Mouse (Mus musculus): ENCODE data around the gene Mog.
A peak's percentile ranks its signal among the peaks of the same experiment; 100 is the strongest.
"Not testable (repeated sequence)": the region's sequence is repeated elsewhere in the genome, so short reads cannot be mapped to it uniquely, and the experiment has no call there.

The Mog gene

GRCm38 (mm10) chr17:37045611-37046311, 22.6 kb upstream of the Mog start, which contains the start of gene Gabbr1:
TSS of gene Gabbr1 (plus strand) at chr17:37045966.
- DNase-seq (ENCODE audit: low read depth in 1 of 2, low spot score in 2 of 2) = no peak

DNA sequence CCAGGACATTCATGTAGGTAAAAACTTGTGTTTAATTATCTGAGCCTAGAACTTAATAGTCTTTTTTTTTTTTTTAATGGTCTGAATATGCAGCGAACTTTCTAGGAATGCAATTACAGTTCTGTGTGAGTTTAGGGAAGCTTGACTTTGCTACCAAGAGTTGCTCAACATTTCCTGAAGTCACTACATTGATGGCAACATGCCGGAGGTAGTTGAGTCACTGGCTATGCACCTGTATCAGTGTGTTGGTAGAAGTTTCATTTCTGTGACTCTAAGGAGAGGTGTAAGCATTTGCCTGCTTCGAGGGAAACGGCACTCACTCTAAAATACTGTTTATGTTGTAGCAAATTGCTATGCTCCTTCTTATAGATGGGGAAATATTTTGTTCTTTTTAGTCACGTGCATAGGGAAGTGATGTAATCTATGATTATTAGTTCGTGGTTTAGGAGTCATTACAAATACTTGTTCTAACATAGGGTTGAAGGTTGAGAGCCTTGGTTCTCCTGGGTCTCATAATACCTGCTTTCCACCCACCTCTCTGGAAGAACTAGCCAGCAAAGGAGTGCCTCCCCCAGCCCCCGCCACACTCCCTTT, 21.6 kb upstream of the Mog start:
- peak in 1 of 2 experiments; percentile 23 for DNase-seq (ENCODE audit: low read depth in 1 of 2, low spot score in 2 of 2)

GRCm38 (mm10) chr17:37039127-37039894, 16.1 kb upstream of the Mog start:
- no peak for DNase-seq (ENCODE audit: low read depth in 1 of 2, low spot score in 2 of 2)

DNA sequence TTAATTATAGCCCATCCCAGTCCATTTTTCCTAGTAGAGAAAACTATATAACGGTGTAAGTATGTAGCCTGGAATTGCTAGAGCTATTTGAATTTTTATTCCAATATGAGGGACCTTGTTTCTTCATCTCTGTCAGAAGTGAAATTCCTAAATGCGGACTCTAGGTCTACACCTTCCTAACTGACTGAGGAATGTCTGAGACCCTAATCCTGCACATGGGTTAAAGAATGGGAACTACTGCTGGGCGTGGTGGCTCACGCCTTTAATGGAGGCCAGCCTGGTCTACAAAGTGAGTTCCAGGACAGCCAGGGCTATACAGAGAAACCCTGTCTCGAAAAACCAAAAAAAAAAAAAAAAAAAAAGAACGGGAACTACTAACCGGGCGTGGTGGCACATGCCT, 6.0 kb upstream of the Mog start:
- DNase-seq (ENCODE audit: low read depth in 1 of 2, low spot score in 2 of 2) = no peak

GRCm38 (mm10) chr17:37028683-37029120, 5.5 kb upstream of the Mog start:
- peak in 1 of 2 experiments; percentile 26 for DNase-seq (ENCODE audit: low read depth in 1 of 2, low spot score in 2 of 2)

- no peak for DNase-seq (ENCODE audit: low read depth in 1 of 2, low spot score in 2 of 2)
Observed at GRCm38 (mm10) chr17:37028212-37028611, 5.0 kb upstream of the Mog start.

DNA sequence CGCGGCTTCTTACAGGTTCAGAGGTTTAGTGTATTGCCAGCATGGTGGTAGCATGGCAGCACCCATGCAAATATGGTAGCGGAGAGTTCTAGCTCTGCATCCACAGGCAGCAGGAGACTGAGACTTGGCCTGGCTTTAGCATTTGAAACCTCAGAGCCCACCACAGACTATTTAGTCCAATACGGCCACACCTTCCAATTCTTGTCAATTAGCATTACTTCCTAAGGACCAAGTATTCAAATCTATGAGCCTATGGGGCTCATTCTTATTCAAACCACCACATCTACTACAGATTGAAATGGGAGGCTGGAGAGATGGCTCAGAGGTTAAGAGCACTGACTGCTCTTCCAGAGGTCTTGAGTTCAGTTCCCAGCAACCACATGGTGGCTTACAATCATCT, 4.3 kb upstream of the Mog start:
- DNase-seq (ENCODE audit: low read depth in 1 of 2, low spot score in 2 of 2) = no peak

- no peak for DNase-seq (ENCODE audit: low read depth in 1 of 2, low spot score in 2 of 2)
Observed at GRCm38 (mm10) chr17:37026425-37026824, 3.2 kb upstream of the Mog start.

DNA sequence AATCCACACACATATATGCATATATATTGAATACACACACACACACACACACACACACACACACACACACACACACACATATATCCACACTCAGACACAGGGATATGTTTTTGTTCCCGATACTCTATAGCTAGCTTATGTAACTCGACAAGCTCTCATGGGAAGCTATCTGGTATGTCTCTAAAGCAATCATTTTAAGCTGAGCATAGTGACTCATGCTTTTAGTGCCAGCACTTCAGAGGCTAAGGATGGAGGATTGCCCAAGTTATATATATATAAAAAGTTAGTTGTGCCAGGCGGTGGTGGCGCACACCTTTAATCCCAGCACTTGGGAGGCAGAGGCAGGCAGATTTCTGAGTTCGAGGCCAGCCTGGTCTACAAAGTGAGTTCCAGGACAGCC, 4.0 kb downstream of the Mog start:
- not testable (repeated sequence) for DNase-seq (ENCODE audit: low read depth in 1 of 2, low spot score in 2 of 2)

- DNase-seq (ENCODE audit: low read depth in 1 of 2, low spot score in 2 of 2) = no peak
Observed at GRCm38 (mm10) chr17:37018328-37018727, 4.9 kb downstream of the Mog start.

DNA sequence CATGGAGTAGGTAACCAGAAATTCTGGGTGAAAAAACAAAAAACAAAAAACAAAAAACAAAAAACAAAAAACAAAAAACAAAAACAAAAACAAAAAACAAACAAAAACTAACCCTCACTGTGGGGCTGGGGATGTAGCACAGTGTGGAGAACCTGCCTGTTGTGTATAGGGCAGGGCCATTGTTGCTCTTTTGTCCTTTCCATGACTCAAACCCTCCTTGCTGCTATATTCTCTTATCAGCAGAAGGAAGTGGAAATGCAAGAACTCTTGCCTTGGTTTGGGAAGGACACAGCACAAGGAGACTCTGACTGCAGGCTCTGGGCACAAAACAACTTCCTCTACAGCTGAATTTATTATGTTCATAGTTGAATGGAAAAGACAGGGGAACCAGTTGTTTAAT, 6.9 kb downstream of the Mog start:
- DNase-seq (ENCODE audit: low read depth in 1 of 2, low spot score in 2 of 2) = no peak

GRCm38 (mm10) chr17:37012141-37012540, 11.1 kb downstream of the Mog start:
- no peak for DNase-seq (ENCODE audit: low read depth in 1 of 2, low spot score in 2 of 2)

DNA sequence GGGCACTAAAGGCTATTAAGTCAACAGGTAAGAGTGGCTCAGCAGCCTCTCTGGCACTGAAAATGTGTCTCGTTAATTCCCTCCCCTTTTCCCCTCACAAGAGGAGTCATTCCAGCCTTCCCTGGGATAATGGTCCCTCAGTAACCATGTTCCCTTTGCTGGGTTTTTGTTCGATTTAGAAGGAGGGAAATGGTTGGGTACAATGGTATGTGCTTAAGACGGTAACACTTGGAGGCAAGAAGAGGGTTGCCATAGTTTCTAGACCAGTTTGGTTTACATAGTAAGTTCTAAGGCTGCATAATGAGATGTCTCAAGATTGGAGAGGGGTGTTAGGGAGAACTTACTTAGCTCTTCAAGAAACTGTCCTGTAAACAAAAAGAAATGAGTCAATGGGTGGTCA, 11.5 kb downstream of the Mog start:
- DNase-seq (ENCODE audit: low read depth in 1 of 2, low spot score in 2 of 2) = no peak

DNA sequence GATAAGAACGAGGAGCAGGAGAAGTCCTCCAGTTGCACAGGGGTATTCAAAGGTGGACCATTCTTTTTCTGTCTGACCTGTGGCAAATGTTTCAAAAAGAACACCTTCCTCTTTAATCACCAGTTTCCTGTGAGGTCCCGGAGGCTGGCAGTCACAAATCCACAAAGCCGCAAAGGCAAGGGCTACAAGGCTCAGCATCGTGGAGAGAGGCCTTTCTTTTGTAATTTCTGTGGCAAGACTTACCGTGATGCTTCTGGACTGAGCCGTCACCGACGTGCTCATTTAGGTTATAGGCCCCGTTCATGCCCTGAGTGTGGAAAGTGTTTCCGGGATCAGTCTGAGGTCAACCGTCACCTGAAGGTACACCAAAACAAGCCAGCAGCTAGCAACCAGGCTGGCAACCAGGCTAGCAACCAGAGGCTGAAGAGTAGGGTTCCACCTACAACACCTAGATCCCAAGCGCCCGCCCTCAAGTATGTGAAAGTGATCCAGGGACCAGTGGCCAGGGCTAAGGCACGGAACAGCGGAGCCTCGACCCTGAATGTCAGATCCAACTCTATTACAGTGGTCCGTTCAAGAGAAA, 13.6 kb downstream of the Mog start:
- no peak for DNase-seq (ENCODE audit: low read depth in 1 of 2, low spot score in 2 of 2)

- DNase-seq (ENCODE audit: low read depth in 1 of 2, low spot score in 2 of 2) = no peak
Observed at GRCm38 (mm10) chr17:37008161-37008560, 15.0 kb downstream of the Mog start.

- no peak for DNase-seq (ENCODE audit: low read depth in 1 of 2, low spot score in 2 of 2)
Observed at GRCm38 (mm10) chr17:37003366-37003765, 19.8 kb downstream of the Mog start.

- no peak for DNase-seq (ENCODE audit: low read depth in 1 of 2, low spot score in 2 of 2)
Observed at GRCm38 (mm10) chr17:37002364-37003330, 20.6 kb downstream of the Mog start.

- no peak for DNase-seq (ENCODE audit: low read depth in 1 of 2, low spot score in 2 of 2)
Observed at GRCm38 (mm10) chr17:37000863-37001262, 22.3 kb downstream of the Mog start, which contains the start of gene Zfp57. TSS of gene Zfp57 (plus strand) at chr17:37001163.

GRCm38 (mm10) chr17:36998477-36998876, 24.7 kb downstream of the Mog start:
- no peak for DNase-seq (ENCODE audit: low read depth in 1 of 2, low spot score in 2 of 2)

DNA sequence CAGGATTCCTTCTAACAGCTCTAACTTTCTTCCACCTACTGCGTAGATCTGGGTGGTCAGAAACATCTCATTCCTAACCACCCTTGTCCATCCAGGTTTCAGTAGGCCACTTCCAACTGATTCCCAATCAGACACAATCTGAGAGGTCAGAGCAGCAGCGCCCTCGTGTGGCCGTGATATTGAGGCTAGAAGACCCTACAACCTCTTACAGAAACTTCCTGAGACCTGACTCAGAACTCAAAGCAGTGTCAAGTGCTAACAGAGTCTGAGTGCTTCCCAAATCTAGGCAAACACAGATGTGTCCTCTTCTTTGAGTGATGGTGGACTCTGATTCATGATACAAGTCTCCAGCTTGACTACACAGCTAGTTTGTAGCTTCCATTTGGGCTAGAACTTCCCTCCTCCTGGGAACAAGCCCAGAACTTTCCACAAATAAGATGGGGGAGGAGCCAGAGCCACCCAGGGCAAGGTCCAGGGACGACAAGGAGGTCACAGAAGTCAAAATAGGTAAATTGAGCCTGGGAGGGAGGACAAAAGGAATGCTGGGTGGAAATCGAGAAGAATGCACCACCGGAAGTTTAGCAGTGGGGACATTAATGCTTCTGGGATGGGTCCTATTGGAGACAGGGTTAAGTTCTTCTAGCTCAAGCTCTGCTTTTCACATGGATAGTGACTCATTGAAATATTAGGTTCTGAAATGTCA, 26.0 kb downstream of the Mog start:
- DNase-seq (ENCODE audit: low read depth in 1 of 2, low spot score in 2 of 2) = no peak

Data from monocyte, adult 2 months (primary cell).